Mouse (Mus musculus) kidney, adult 8-10 months (tissue): ENCODE data around the gene Sirpa.

Experiments used
- DNase-seq, 2 experiments: peaks; one replicate each; pipeline ENCODE4 v3.0.0; 2022

The Sirpa gene

GRCm38 (mm10) chr2:129585904-129586514 is 6.6 kb upstream of the Sirpa start:
- DNase-seq = no peak

DNA sequence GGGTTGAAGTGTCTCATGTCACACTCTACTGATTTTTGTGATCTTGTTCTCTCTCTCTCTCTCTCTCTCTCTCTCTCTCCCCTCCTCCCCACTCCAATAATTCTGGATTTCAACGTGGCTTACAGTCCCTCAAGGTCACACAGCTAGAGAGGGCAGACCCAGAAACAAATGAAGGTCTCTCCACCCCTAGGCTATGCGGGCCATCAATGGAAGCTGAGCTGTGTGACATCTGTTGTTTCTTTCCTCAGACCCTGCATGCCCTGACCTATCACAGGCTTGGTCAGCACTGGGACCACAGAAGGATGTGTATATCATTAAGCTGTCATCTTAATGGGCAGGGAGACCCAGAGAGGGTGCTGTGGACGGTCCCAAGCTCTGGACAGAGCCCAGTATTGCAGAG is 5.4 kb upstream of the Sirpa start:
- no peak for DNase-seq

DNA sequence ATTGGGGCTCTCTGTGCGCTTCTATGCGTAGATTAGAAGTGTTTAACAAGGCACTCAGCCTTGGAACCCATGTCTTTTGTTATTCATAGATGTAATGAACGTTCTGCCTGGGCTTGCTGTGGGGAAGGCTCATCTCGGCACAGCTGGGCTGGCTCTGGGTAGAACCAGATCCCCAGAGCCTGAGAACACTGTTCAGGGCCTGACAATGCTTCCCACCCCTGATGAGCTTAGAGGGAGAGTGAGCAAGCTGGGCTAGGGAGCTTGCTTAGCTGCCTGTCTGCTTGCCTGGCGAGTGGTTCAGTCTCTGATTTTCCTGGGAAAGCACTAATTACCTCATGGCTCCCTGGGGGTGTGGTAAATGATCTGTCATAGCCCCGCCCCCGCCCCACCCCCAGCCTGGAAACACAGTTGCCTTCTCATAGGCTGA is 4.8 kb upstream of the Sirpa start:
- DNase-seq = peak in 1 of 2 experiments; percentile 19

- no peak for DNase-seq
These were observed 738 bp upstream of the Sirpa start for GRCm38 (mm10) chr2:129591897-129592296.

DNA sequence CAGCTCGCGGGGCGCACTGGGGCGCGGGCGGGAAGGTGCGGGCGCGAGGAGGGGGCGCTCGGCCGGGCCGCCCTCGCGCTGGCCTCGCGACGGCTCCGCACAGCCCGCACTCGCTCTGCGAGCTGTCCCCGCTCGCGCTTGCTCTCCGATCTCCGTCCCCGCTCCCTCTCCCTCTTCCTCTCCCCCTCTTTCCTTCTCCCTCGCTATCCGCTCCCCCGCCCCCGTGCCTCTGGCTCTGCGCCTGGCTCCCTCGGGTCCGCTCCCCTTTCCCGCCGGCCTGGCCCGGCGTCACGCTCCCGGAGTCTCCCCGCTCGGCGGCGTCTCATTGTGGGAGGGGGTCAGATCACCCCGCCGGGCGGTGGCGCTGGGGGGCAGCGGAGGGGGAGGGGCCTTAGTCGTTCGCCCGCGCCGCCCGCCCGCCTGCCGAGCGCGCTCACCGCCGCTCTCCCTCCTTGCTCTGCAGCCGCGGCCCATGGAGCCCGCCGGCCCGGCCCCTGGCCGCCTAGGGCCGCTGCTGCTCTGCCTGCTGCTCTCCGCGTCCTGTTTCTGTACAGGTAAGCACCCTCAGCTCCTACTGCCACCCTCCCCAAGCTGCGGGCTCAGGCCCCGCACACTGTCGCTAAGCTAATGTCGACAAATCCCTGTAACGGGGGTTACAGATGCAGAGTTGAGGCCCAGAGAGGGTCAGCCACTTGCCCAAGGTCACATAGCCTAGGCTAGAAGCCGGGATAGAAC is 673 bp downstream of the Sirpa start:
- peak; percentile 68 to 77 for DNase-seq

DNA sequence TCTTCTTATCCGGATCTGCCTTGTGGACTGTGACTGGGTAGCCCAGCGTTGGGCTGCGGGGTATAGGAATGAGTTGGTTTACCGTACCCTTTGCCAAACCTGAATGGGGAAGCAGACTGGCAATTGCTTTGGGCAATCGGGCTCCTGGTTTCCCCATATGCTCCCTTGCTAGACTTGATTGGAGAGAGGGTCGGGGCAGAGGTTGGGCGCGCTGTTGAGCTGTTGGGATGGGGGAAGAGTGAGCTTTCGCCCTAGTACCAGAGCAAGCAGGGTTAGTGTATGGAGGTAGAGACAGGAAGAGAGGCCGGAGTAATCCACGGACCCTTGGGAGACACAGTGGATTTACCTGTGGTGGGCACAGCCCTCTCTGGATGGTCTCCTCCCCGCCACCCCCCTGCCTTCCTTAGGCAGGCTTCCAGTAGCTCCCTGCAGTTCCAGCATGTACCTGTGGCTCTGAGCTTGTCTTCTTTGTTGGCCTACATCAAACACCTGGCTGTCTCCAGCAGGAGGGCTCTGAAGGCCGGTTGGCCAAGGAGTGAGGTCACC is 1.3 kb downstream of the Sirpa start:
- peak in 1 of 2 experiments; percentile 30 for DNase-seq

- DNase-seq = no peak
These were observed 1.9 kb downstream of the Sirpa start for GRCm38 (mm10) chr2:129594569-129594968.

GRCm38 (mm10) chr2:129595206-129595605 is 2.6 kb downstream of the Sirpa start:
- no peak for DNase-seq

GRCm38 (mm10) chr2:129595661-129596209 is 3.1 kb downstream of the Sirpa start:
- peak; percentile 72 to 73 for DNase-seq

- DNase-seq = no peak
These were observed 4.0 kb downstream of the Sirpa start for GRCm38 (mm10) chr2:129596555-129597172.

GRCm38 (mm10) chr2:129597581-129597980 is 4.9 kb downstream of the Sirpa start:
- DNase-seq = no peak

- no peak for DNase-seq
These were observed 5.5 kb downstream of the Sirpa start for GRCm38 (mm10) chr2:129598094-129598493.

DNA sequence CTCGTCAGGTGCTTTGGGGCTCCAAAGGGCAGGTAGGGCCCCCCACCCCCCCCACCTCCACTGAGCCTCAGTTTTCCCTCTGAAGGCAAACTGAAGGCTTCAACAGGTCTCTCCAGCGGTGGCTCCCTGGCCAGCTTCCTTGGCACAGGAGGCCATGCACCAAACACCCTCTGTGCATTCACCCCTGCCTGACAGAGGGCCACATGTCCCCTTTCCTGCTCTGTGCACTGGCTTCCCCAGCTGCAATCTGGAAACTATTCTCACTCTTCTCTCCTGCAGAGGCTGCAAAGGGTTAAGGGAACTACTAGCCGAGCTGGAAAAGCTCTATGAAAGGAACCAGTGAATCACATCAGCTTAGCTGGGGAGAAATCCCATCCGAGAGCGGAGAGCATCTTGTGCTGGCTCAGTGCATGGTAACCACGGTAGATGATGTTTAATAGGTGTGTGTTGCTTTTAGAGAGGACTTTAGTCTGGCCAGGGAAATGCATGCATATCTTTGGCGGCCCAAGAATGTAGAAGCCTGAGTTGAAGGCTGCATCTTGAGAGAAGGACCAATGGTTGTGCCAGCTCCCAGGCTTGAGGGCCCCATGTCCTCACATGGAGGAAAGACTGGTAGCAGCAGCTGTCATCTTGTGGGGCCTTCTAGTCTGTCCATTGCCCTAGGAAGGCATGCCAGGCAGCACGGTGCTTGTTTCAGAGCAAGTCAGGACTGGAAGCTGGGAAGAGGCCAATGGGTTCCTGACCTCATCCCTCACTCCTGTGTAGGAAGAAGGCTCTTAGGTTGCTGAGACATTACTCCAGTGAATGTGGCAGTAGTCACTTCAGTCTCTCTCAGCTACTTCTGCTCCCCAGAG is 6.8 kb downstream of the Sirpa start:
- DNase-seq = no peak

DNA sequence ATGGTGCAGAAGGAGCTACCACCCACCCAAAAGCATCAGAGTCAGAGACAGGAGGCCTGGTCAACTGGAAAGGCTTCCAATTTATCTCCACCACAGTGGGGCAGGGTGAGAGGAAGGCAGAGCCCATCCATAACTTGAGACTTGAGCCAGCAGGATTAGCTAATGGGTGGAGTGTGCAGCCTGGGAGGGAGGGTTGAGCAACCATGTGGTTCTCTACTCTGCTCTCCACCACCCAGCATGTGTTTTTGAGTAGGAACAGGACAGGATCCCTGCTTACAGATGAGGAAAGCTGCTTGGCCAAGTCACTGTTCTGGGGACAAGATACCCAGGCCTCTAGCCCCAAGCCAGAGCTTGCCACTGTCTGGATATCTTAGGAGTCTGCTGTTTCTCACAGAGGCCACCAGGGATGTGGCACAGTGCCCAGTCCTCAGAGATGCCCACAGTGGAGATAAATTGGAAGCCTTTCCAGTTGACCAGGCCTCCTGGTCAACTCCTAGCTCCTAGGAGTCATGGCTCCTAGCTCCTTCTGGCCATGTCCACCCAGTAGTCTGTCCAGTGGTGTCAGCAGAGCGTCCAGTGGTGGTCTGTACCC is 8.5 kb downstream of the Sirpa start:
- peak in 1 of 2 experiments; percentile 19 for DNase-seq

DNA sequence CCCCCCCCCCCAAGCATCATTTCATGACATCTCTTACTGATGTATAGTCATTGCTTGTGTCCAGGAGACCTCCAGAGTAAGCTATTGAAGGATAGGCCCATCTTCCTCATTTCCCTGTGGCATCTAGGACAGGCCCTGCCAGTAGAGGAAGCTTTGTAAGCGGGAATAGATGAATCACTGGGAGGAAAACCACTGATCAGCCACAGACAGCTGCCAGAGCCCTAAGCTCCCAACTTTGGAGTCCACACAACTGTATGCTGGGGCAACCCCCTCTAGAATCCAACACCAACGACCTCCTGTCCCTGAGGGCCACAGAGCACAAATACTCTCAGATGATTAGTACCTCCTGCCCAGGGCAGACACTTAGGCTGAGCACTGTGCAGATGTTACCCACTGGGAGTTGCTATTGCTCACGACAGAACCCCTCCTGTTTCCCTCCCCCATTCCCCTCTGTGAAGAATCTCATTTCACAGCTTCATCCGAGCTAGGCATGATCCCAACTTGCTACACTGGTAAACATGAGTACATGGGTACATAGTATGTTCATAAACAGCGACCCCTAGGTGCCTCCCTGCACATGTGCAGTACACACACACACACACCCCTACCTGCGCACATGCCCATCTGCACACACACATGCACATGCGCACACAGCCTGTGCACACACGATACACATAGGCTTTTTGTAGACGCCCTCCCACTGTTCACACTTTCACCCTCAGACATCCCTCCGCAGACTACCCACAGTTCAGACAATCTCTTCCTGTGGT is 9.4 kb downstream of the Sirpa start:
- no peak for DNase-seq

DNA sequence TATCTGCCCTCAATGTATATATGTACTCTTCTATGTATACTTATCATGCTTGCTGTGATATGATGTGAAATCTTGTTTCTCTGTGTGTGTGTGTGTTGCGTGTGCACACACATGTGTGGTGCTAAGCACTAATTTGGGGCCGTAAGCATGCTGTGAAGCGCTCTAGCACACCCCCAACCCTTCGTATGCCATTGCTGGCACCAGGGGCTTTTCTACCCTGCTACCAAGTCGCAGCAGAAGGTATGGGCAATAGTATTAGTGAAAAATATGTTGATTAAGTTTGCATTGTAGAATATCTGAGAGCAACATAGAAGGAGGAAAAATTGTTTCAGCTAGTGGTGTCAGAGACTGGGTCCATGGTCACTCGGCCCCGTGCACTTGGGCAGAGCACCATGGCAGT is 10.2 kb downstream of the Sirpa start:
- DNase-seq = no peak

DNA sequence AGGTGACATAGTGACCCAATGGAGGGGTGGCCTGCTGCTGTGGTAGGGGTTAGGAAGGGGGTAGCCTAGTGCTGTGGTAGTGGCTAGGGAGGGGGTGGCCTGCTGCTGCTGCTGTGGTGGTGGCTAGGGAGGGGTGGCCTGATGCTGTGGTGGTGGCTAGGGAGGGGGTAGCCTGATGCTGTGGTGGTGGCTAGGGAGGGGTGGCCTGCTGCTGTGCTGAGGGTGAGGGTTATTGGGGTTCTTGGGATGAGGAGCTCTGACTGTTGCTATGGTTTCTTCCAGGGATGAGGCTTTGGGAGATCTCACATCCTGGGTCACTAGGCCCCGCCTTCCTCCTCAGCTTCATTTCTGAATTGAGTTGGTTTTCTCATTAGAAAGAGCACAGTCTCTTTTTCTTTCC is 10.9 kb downstream of the Sirpa start:
- no peak for DNase-seq

- peak in 1 of 2 experiments; percentile 25 for DNase-seq
These were observed 11.4 kb downstream of the Sirpa start for GRCm38 (mm10) chr2:129604032-129604431.

- no peak for DNase-seq
These were observed 13.2 kb downstream of the Sirpa start for GRCm38 (mm10) chr2:129605816-129606215.

- no peak for DNase-seq
These were observed 13.6 kb downstream of the Sirpa start for GRCm38 (mm10) chr2:129606269-129606668.

DNA sequence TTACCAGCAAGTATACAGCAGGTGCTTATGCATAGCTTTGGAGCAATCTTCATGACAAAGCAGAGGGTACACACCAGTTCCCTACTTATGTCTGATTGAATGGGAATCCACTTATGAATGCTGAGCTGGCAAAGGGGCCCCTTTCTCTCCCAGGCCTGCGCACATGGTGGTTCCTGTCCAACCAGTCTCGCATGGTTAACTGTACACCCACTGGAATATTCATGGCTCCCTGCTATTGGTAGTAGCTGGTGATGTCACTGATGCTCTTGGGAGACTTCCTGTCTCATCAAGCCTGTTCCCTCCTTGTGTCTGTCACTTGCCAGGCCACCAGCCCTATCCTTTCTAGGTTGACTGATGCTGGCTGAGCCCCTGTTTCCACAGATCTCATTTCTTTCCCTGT is 14.3 kb downstream of the Sirpa start:
- no peak for DNase-seq
